Mouse (Mus musculus) intestine, embryonic 14.5 days (tissue): ENCODE data around the gene Cd247. TPM values are rescaled to one million over a fixed set of nuclear protein-coding genes. Genes with fewer than 3 reads are reported as not detected.
A peak's percentile ranks its signal among the peaks of the same experiment; 100 is the strongest.

Experiments
- ATAC-seq: fragments of 200-750 bp; cut with Nextera tagmentation; replicated peaks from 2 replicates; pipeline ENCODE4 v1.8.0; 2017; ENCODE audit warnings: low read depth, moderate number of reproducible peaks, moderate TSS enrichment, moderate library complexity; ENCODE audit not compliant: low FRiP score, low TSS enrichment
- DNase-seq: peaks from one replicate; pipeline ENCODE4 v3.0.0-alpha.2; 2018; ENCODE audit warnings: low spot score
- H3K27ac ChIP-seq: fragments of 300-500 bp; sonication (generic); 2 replicates; pipeline ENCODE4 v1.5.1; 2014; ENCODE audit warnings: low read depth, mild to moderate bottlenecking, control low read depth
- H3K27me3 ChIP-seq: fragments of 300-500 bp; sonication (generic); replicated peaks from 2 replicates; pipeline ENCODE4 v1.6.1; 2014; ENCODE audit warnings: low read length, control low read depth; ENCODE audit not compliant: control insufficient read depth, insufficient read depth
- H3K36me3 ChIP-seq: fragments of 300-500 bp; sonication (generic); 2 replicates; pipeline ENCODE4 v1.6.1; 2014; ENCODE audit warnings: low read length, control low read depth; ENCODE audit not compliant: control insufficient read depth, insufficient read depth
- H3K4me1 ChIP-seq: fragments of 300-500 bp; sonication (generic); replicated peaks from 2 replicates; pipeline ENCODE4 v1.6.1; 2014; ENCODE audit warnings: low read length, control low read depth, mixed read lengths; ENCODE audit not compliant: control insufficient read depth, insufficient read depth
- H3K4me2 ChIP-seq: fragments of 300-500 bp; sonication (generic); 2 replicates; pipeline ENCODE4 v1.6.1; 2014; ENCODE audit warnings: low read length
- H3K4me3 ChIP-seq: fragments of 300-500 bp; sonication (generic); 2 replicates; pipeline ENCODE4 v1.5.1; 2014; ENCODE audit warnings: low read depth, low read length, control low read depth, mixed read lengths
- H3K9ac ChIP-seq: fragments of 300-500 bp; sonication (generic); 2 replicates; pipeline ENCODE4 v1.6.1; 2014; ENCODE audit warnings: mild to moderate bottlenecking, low read length
- H3K9me3 ChIP-seq: fragments of 300-500 bp; sonication (generic); 2 replicates; pipeline ENCODE4 v1.6.1; 2016; ENCODE audit warnings: low read length, control low read depth; ENCODE audit not compliant: control insufficient read depth
- WGBS: fragments of 180-500 bp; shearing (Covaris S2); extraction: QIAGEN DNeasy Blood & Tissue Kit; methylation state at CpG from one replicate; pipeline ENCODE4 v1.1.7; 2014; 5-methylcytosine and 5-hydroxymethylcytosine counted together
- polyA plus RNA-seq: library from polyadenylated mRNA; unstranded; fragments of >200 nt; fragmentation: Nextera tagmentation; extraction: Ambion mirVana; gene quantifications from 2 replicates; pipeline ENCODE4 v1.2.1, GENCODE M21; 2014

The Cd247 gene
- polyA plus RNA-seq, 1 experiment from 2014 or later, result 0.81 TPM

- ATAC-seq, result no peak
- WGBS, result 87% methylated on average over 10 of the region's 10 CpGs
Measured at GRCm38 (mm10) chr1:165770181-165770759, 18.2 kb upstream of the Cd247 start.

GRCm38 (mm10) chr1:165771491-165771897, 17.0 kb upstream of the Cd247 start:
- Histone ChIP-seq H3K4me3 (no peak overlapping the region), H3K4me1 (peaks cover 3% of the 10 kb centered on the region), H3K27me3 (no peaks in the 10 kb centered on the region), H3K9me3 (no peaks in the 10 kb centered on the region), H3K4me2 (no peak overlapping the region), H3K36me3 (peaks cover 27% of the 10 kb centered on the region), H3K9ac (no peak overlapping the region), H3K27ac (no peak overlapping the region)
- under 1% methylated on average over 12 of the region's 12 CpGs for WGBS
- DNase-seq (peak; percentile 93), ATAC-seq (peak; percentile 62)

More at GRCm38 (mm10) chr1:165770181-165770759, 18.2 kb upstream of the Cd247 start:
- Histone ChIP-seq H3K27me3 (no peaks in the 10 kb centered on the region), H3K4me1 (peaks cover 3% of the 10 kb centered on the region), H3K4me2 (no peak overlapping the region), H3K9ac (no peak overlapping the region), H3K27ac (no peak overlapping the region), H3K36me3 (peaks cover 27% of the 10 kb centered on the region), H3K9me3 (no peaks in the 10 kb centered on the region), H3K4me3 (no peak overlapping the region)
- no peak for DNase-seq

GRCm38 (mm10) chr1:165771998-165772397, 16.5 kb upstream of the Cd247 start:
- no peak overlapping the region for H3K9ac ChIP-seq
- no peak overlapping the region for H3K4me2 ChIP-seq
- peaks cover 3% of the 10 kb centered on the region for H3K4me1 ChIP-seq
- DNase-seq (no peak), ATAC-seq (no peak)
- WGBS, result 51% methylated on average over 9 of the region's 9 CpGs
- no peaks in the 10 kb centered on the region for H3K9me3 ChIP-seq
- H3K4me3 ChIP-seq, result no peak overlapping the region
- H3K27me3 ChIP-seq, result no peaks in the 10 kb centered on the region
- H3K27ac ChIP-seq, result no peak overlapping the region
- H3K36me3 ChIP-seq, result peaks cover 27% of the 10 kb centered on the region

GRCm38 (mm10) chr1:165775518-165776294, 12.8 kb upstream of the Cd247 start:
- Histone ChIP-seq H3K27ac (no peak overlapping the region), H3K9ac (no peak overlapping the region), H3K4me3 (no peak overlapping the region), H3K4me1 (peaks cover 5% of the 10 kb centered on the region), H3K27me3 (no peaks in the 10 kb centered on the region), H3K36me3 (peaks cover 16% of the 10 kb centered on the region), H3K9me3 (no peaks in the 10 kb centered on the region), H3K4me2 (0 out of 2 replicates have a peak overlapping the region, but pooled peaks have one; percentile 6)
- DNase-seq (peak; percentile 60), ATAC-seq (no peak)
- 51% methylated on average over 19 of the region's 19 CpGs for WGBS

- 9% methylated on average over 13 of the region's 13 CpGs for WGBS
- Histone ChIP-seq H3K4me1 (peaks cover 2% of the 10 kb centered on the region; the same call in 1 of the 2 replicates), H3K36me3 (no peaks in the 10 kb centered on the region), H3K27me3 (no peaks in the 10 kb centered on the region), H3K9ac (peak overlapping the region; percentile 27; the same call in 1 of the 2 replicates), H3K4me3 (peak overlapping the region; percentile 32), H3K9me3 (no peaks in the 10 kb centered on the region), H3K27ac (no peak overlapping the region), H3K4me2 (peak overlapping the region; percentile 59)
- DNase-seq (peak; percentile 62), ATAC-seq (no peak; the same call in 1 of the 2 replicates)
Measured at GRCm38 (mm10) chr1:165779954-165780585, 8.4 kb upstream of the Cd247 start.

- peak overlapping the region; percentile 32 for H3K4me3 ChIP-seq
- H3K9ac ChIP-seq, result peak overlapping the region; percentile 27; the same call in 1 of the 2 replicates
- 5% methylated on average over 20 of the region's 20 CpGs for WGBS
- H3K36me3 ChIP-seq, result no peaks in the 10 kb centered on the region
- no peaks in the 10 kb centered on the region for H3K27me3 ChIP-seq
- H3K27ac ChIP-seq, result no peak overlapping the region
- H3K4me1 ChIP-seq, result peaks cover 2% of the 10 kb centered on the region; the same call in 1 of the 2 replicates
- H3K9me3 ChIP-seq, result no peaks in the 10 kb centered on the region
- DNase-seq (peak; percentile 76), ATAC-seq (peak; percentile 61; the same call in 1 of the 2 replicates)
- peak overlapping the region; percentile 59 for H3K4me2 ChIP-seq
Measured at GRCm38 (mm10) chr1:165780586-165781111, 7.8 kb upstream of the Cd247 start.

GRCm38 (mm10) chr1:165781426-165781825, 7.1 kb upstream of the Cd247 start:
- 82% methylated on average over 9 of the region's 9 CpGs for WGBS
- Histone ChIP-seq H3K9me3 (no peaks in the 10 kb centered on the region), H3K4me1 (peaks cover 2% of the 10 kb centered on the region; the same call in 1 of the 2 replicates), H3K27ac (no peak overlapping the region), H3K27me3 (no peaks in the 10 kb centered on the region), H3K36me3 (no peaks in the 10 kb centered on the region), H3K4me2 (no peak overlapping the region), H3K4me3 (no peak overlapping the region), H3K9ac (no peak overlapping the region)
- no peak for DNase-seq
- ATAC-seq, result no peak

GRCm38 (mm10) chr1:165781911-165782310, 6.6 kb upstream of the Cd247 start:
- Histone ChIP-seq H3K9ac (no peak overlapping the region), H3K4me3 (no peak overlapping the region), H3K4me2 (no peak overlapping the region), H3K4me1 (peaks cover 2% of the 10 kb centered on the region; the same call in 1 of the 2 replicates), H3K27ac (no peak overlapping the region), H3K27me3 (no peaks in the 10 kb centered on the region), H3K9me3 (no peaks in the 10 kb centered on the region), H3K36me3 (no peaks in the 10 kb centered on the region)
- no peak for ATAC-seq
- no peak for DNase-seq
- 87% methylated on average over 12 of the region's 12 CpGs for WGBS
